Mouse (Mus musculus): ENCODE results near the gene Efhc1. TPM values are rescaled to one million over a fixed set of nuclear protein-coding genes. Genes with fewer than 3 reads are reported as not detected.

Gene Efhc1
- total and polyA plus RNA-seq, 3 experiments: not detected

GRCm38 (mm10) chr1:21010282-21010800 lies 58.9 kb downstream of the Efhc1 start:
- in situ Hi-C loops (cut with MboI; ENCODE audit: low pct_ligation_motif_present, low pct_unique_long_range_greater_than_20kb, low sequenced_read_pairs): no loop called here
- no peaks in the 10 kb centered on the region for H3K79me2 ChIP-seq (replicated peaks; ENCODE audit: control insufficient read depth, extremely low read depth, insufficient read depth, poor library complexity, severe bottlenecking)
- DNase-seq (ENCODE audit: extremely low read depth): no peak
- no peak for TF ChIP-seq CHD2 (IDR thresholded peaks at IDR 0.05; ENCODE audit: low read length)
- no peak for TF ChIP-seq ZC3H11A (IDR thresholded peaks at IDR 0.05; ENCODE audit: low read depth, low read length)
- TF ChIP-seq ZKSCAN1 (IDR thresholded peaks at IDR 0.05; ENCODE audit: borderline replicate concordance, low read depth, low read length): no peak
- no peak for TF ChIP-seq MEF2A (IDR thresholded peaks at IDR 0.05; ENCODE audit: borderline replicate concordance, low read depth, low read length)
- no peak for TF ChIP-seq ELF1 (IDR thresholded peaks at IDR 0.05; ENCODE audit: low read depth, low read length)
- no peak for TF ChIP-seq E2F4 (IDR thresholded peaks at IDR 0.05; ENCODE audit: insufficient replicate concordance, low read depth, low read length)
- H3K27ac ChIP-seq (ENCODE audit: insufficient read depth, low read depth): no peak overlapping the region
- no peaks in the 10 kb centered on the region for H3K9me3 ChIP-seq (replicated peaks; ENCODE audit: low read length)
- peaks cover 25 to 66% of the 10 kb centered on the region in 2 experiments for H3K36me3 ChIP-seq (replicated peaks in 1 of 2; ENCODE audit: control insufficient read depth in 1 of 2, insufficient read depth in 1 of 2, low read length in 1 of 2)
- H3K4me1 ChIP-seq (ENCODE audit: control insufficient read depth in 1 of 2, insufficient read depth in 2 of 2): peaks cover 15 to 60% of the 10 kb centered on the region in 2 experiments
- no peak overlapping the region for H3K4me2 ChIP-seq (ENCODE audit: insufficient read depth, low read depth, poor library complexity, severe bottlenecking)
- dilution Hi-C loops (cut with MboI; ENCODE audit: extremely low pct_ligation_motif_present, extremely low pct_unique_long_range_greater_than_20kb, low sequenced_read_pairs): no loop called here
- H3K27me3 ChIP-seq (replicated peaks): no peaks in the 10 kb centered on the region
- H3K9ac ChIP-seq (ENCODE audit: insufficient read depth, low read depth): no peak overlapping the region
- no peak overlapping the region for H3K4me3 ChIP-seq (replicated peaks in 1 of 3; ENCODE audit: low read depth in 2 of 3, low read length in 2 of 3, poor library complexity in 1 of 3)

DNA sequence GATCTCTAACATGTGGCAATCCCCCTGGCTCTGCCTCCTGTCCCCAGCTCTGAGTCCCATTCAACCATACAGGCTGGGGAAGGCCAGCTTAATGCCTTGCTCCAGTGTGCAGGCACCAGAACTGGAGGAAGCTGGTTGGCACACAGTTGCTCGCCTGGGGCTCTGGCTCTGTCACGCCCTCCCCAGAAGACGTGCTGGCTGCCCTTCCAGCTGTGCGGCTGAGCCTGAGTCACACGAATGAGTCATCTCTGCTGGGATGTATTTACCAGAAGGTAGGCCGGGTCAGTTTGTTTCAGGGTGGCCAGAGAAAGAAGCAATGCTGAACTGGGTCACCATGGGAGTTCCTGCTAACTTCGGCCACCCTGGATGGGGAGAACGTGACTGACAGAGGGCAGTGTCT lies 63.0 kb downstream of the Efhc1 start:
- in situ Hi-C loops (cut with MboI; ENCODE audit: low pct_ligation_motif_present, low pct_unique_long_range_greater_than_20kb, low sequenced_read_pairs): no loop called here
- no peaks in the 10 kb centered on the region for H3K79me2 ChIP-seq (replicated peaks; ENCODE audit: control insufficient read depth, extremely low read depth, insufficient read depth, poor library complexity, severe bottlenecking)
- no peak for TF ChIP-seq NELFE (IDR thresholded peaks at IDR 0.05; ENCODE audit: low read depth, low read length)
- TF ChIP-seq BHLHE40 (IDR thresholded peaks at IDR 0.05; ENCODE audit: low read depth, low read length): peak; percentile 83
- 0 out of 2 replicates have a peak, but pooled peaks have one; percentile 20 for TF ChIP-seq MEF2A (IDR thresholded peaks at IDR 0.05; ENCODE audit: borderline replicate concordance, low read depth, low read length)
- no peak for TF ChIP-seq ZMIZ1 (IDR thresholded peaks at IDR 0.05; ENCODE audit: low read depth, low read length)
- peak; percentile 93 for TF ChIP-seq ETS1 (conservative IDR thresholded peaks at IDR 0.05; ENCODE audit: low read depth, low read length)
- peak; percentile 46; the same call in 1 of the 2 replicates for TF ChIP-seq MXI1 (IDR thresholded peaks at IDR 0.05; ENCODE audit: low read depth, low read length)
- TF ChIP-seq JUN (IDR thresholded peaks at IDR 0.05; ENCODE audit: insufficient read depth, low read depth, low read length): peak; percentile 44
- TF ChIP-seq ZC3H11A (IDR thresholded peaks at IDR 0.05; ENCODE audit: low read depth, low read length): no peak
- peak; percentile 52; the same call in 1 of the 2 replicates for TF ChIP-seq TCF12 (IDR thresholded peaks at IDR 0.05; ENCODE audit: low read depth, low read length)
- no peak for TF ChIP-seq CHD1 (IDR thresholded peaks at IDR 0.05; ENCODE audit: low read depth, low read length)
- H3K4me1 ChIP-seq (ENCODE audit: control insufficient read depth in 1 of 2, insufficient read depth in 2 of 2): peaks cover 13 to 34% of the 10 kb centered on the region in 2 experiments
- no peaks in the 10 kb centered on the region for H3K9me3 ChIP-seq (replicated peaks; ENCODE audit: low read length)
- no peak overlapping the region for H3K9ac ChIP-seq (ENCODE audit: insufficient read depth, low read depth)
- H3K36me3 ChIP-seq (replicated peaks in 1 of 2; ENCODE audit: control insufficient read depth in 1 of 2, insufficient read depth in 1 of 2, low read length in 1 of 2): peaks cover 14 to 40% of the 10 kb centered on the region in 2 experiments
- no peaks in the 10 kb centered on the region for H3K27me3 ChIP-seq (replicated peaks)
- H3K4me3 ChIP-seq (replicated peaks in 1 of 3; ENCODE audit: low read depth in 2 of 3, low read length in 2 of 3, poor library complexity in 1 of 3): no peak overlapping the region
- peak; percentile 62 for DNase-seq (ENCODE audit: extremely low read depth)
- H3K4me2 ChIP-seq (ENCODE audit: insufficient read depth, low read depth, poor library complexity, severe bottlenecking): no peak overlapping the region
- dilution Hi-C loops (cut with MboI; ENCODE audit: extremely low pct_ligation_motif_present, extremely low pct_unique_long_range_greater_than_20kb, low sequenced_read_pairs): no loop called here
- 0 out of 2 replicates have a peak overlapping the region, but pooled peaks have one; percentile 31 for H3K27ac ChIP-seq (ENCODE audit: insufficient read depth, low read depth)
